Mouse (Mus musculus): ENCODE results near the gene Fstl4. TPM values are rescaled to one million over a fixed set of nuclear protein-coding genes. Genes with fewer than 3 reads are reported as not detected.

Gene Fstl4
- polyA plus RNA-seq, 1 experiment from 2014 or later, result not detected

GRCm38 (mm10) chr11:53028421-53029168, 264.2 kb downstream of the Fstl4 start:
- TF ChIP-seq EP300 (IDR thresholded peaks at IDR 0.05; ENCODE audit: low read depth) (no peak), CTCF (IDR thresholded peaks at IDR 0.05; ENCODE audit: low read depth) (no peak)
- ATAC-seq, result no peak
- H3K27ac ChIP-seq (ENCODE audit: low read depth), result no peak overlapping the region
- H3K4me2 ChIP-seq (ENCODE audit: low read depth, low read length), result no peak overlapping the region
- no peak overlapping the region for H3K4me3 ChIP-seq (ENCODE audit: low read depth, low read length)
- no peak for DNase-seq
- no peaks in the 10 kb centered on the region for H3K4me1 ChIP-seq (ENCODE audit: insufficient read depth)
- no peaks in the 10 kb centered on the region for H3K36me3 ChIP-seq (replicated peaks; ENCODE audit: insufficient read depth, low read length)
- no peaks in the 10 kb centered on the region for H3K9me3 ChIP-seq (ENCODE audit: low read length)
- no peak overlapping the region for H3K9ac ChIP-seq (replicated peaks)
- no peaks in the 10 kb centered on the region for H3K27me3 ChIP-seq (ENCODE audit: insufficient read depth, low read length)
- 67% methylated on average over 7 of the region's 7 CpGs for WGBS (ENCODE audit: insufficient replicate concordance)

GRCm38 (mm10) chr11:53031777-53032176, 267.3 kb downstream of the Fstl4 start:
- H3K27ac ChIP-seq (ENCODE audit: low read depth), result no peak overlapping the region
- H3K4me2 ChIP-seq (ENCODE audit: low read depth, low read length), result no peak overlapping the region
- H3K9me3 ChIP-seq (ENCODE audit: low read length), result no peaks in the 10 kb centered on the region
- no peaks in the 10 kb centered on the region for H3K36me3 ChIP-seq (replicated peaks; ENCODE audit: insufficient read depth, low read length)
- ATAC-seq (no peak), DNase-seq (no peak)
- H3K4me1 ChIP-seq (ENCODE audit: insufficient read depth), result no peaks in the 10 kb centered on the region
- H3K27me3 ChIP-seq (ENCODE audit: insufficient read depth, low read length), result no peaks in the 10 kb centered on the region
- 79% methylated on average over 4 of the region's 4 CpGs for WGBS (ENCODE audit: insufficient replicate concordance)
- H3K4me3 ChIP-seq (ENCODE audit: low read depth, low read length), result no peak overlapping the region
- H3K9ac ChIP-seq (replicated peaks), result no peak overlapping the region
- TF ChIP-seq CTCF (IDR thresholded peaks at IDR 0.05; ENCODE audit: low read depth) (no peak), EP300 (IDR thresholded peaks at IDR 0.05; ENCODE audit: low read depth) (no peak)

GRCm38 (mm10) chr11:53032336-53032735, 267.9 kb downstream of the Fstl4 start:
- Histone ChIP-seq H3K4me1 (ENCODE audit: insufficient read depth) (no peaks in the 10 kb centered on the region), H3K4me3 (ENCODE audit: low read depth, low read length) (no peak overlapping the region), H3K4me2 (ENCODE audit: low read depth, low read length) (no peak overlapping the region), H3K27me3 (ENCODE audit: insufficient read depth, low read length) (no peaks in the 10 kb centered on the region), H3K27ac (ENCODE audit: low read depth) (no peak overlapping the region), H3K36me3 (replicated peaks; ENCODE audit: insufficient read depth, low read length) (no peaks in the 10 kb centered on the region), H3K9ac (replicated peaks) (no peak overlapping the region), H3K9me3 (ENCODE audit: low read length) (no peaks in the 10 kb centered on the region)
- no peak for ATAC-seq
- 24% methylated on average over 4 of the region's 4 CpGs for WGBS (ENCODE audit: insufficient replicate concordance)
- peak; percentile 89 for TF ChIP-seq CTCF (IDR thresholded peaks at IDR 0.05; ENCODE audit: low read depth)
- no peak for TF ChIP-seq EP300 (IDR thresholded peaks at IDR 0.05; ENCODE audit: low read depth)
- DNase-seq, result peak; percentile 84

GRCm38 (mm10) chr11:53035414-53035813, 271.0 kb downstream of the Fstl4 start:
- Histone ChIP-seq H3K9ac (replicated peaks) (no peak overlapping the region), H3K4me3 (ENCODE audit: low read depth, low read length) (no peak overlapping the region), H3K36me3 (replicated peaks; ENCODE audit: insufficient read depth, low read length) (no peaks in the 10 kb centered on the region), H3K9me3 (ENCODE audit: low read length) (no peaks in the 10 kb centered on the region), H3K27me3 (ENCODE audit: insufficient read depth, low read length) (no peaks in the 10 kb centered on the region), H3K4me1 (ENCODE audit: insufficient read depth) (no peaks in the 10 kb centered on the region), H3K4me2 (ENCODE audit: low read depth, low read length) (no peak overlapping the region), H3K27ac (ENCODE audit: low read depth) (no peak overlapping the region)
- DNase-seq (no peak), ATAC-seq (no peak)
- TF ChIP-seq EP300 (IDR thresholded peaks at IDR 0.05; ENCODE audit: low read depth) (no peak), CTCF (IDR thresholded peaks at IDR 0.05; ENCODE audit: low read depth) (no peak)
- 80% methylated on average over 7 of the region's 7 CpGs for WGBS (ENCODE audit: insufficient replicate concordance)

- 0 out of 2 replicates have a peak, but pooled peaks cover 2% of the 10 kb centered on the region for H3K4me1 ChIP-seq (ENCODE audit: insufficient read depth)
- H3K9ac ChIP-seq (replicated peaks), result no peak overlapping the region
- H3K27me3 ChIP-seq (ENCODE audit: insufficient read depth, low read length), result no peaks in the 10 kb centered on the region
- TF ChIP-seq EP300 (IDR thresholded peaks at IDR 0.05; ENCODE audit: low read depth) (no peak), CTCF (IDR thresholded peaks at IDR 0.05; ENCODE audit: low read depth) (no peak)
- no peak for ATAC-seq
- no peaks in the 10 kb centered on the region for H3K9me3 ChIP-seq (ENCODE audit: low read length)
- H3K36me3 ChIP-seq (replicated peaks; ENCODE audit: insufficient read depth, low read length), result no peaks in the 10 kb centered on the region
- H3K4me2 ChIP-seq (ENCODE audit: low read depth, low read length), result no peak overlapping the region
- no peak overlapping the region for H3K4me3 ChIP-seq (ENCODE audit: low read depth, low read length)
- WGBS (ENCODE audit: insufficient replicate concordance), result 54% methylated on average over 6 of the region's 6 CpGs
- no peak for DNase-seq
- H3K27ac ChIP-seq (ENCODE audit: low read depth), result no peak overlapping the region
These were observed 282.4 kb downstream of the Fstl4 start for GRCm38 (mm10) chr11:53046850-53047249.

- H3K9ac ChIP-seq (replicated peaks), result no peak overlapping the region
- H3K4me1 ChIP-seq (ENCODE audit: insufficient read depth), result 0 out of 2 replicates have a peak, but pooled peaks cover 2% of the 10 kb centered on the region
- H3K27me3 ChIP-seq (ENCODE audit: insufficient read depth, low read length), result no peaks in the 10 kb centered on the region
- WGBS (ENCODE audit: insufficient replicate concordance), result 30% methylated on average over 5 of the region's 5 CpGs
- no peak overlapping the region for H3K4me3 ChIP-seq (ENCODE audit: low read depth, low read length)
- DNase-seq (no peak), ATAC-seq (no peak; the same call in 1 of the 2 replicates)
- no peaks in the 10 kb centered on the region for H3K9me3 ChIP-seq (ENCODE audit: low read length)
- no peaks in the 10 kb centered on the region for H3K36me3 ChIP-seq (replicated peaks; ENCODE audit: insufficient read depth, low read length)
- no peak overlapping the region for H3K27ac ChIP-seq (ENCODE audit: low read depth)
- no peak for TF ChIP-seq CTCF (IDR thresholded peaks at IDR 0.05; ENCODE audit: low read depth)
- no peak for TF ChIP-seq EP300 (IDR thresholded peaks at IDR 0.05; ENCODE audit: low read depth)
- no peak overlapping the region for H3K4me2 ChIP-seq (ENCODE audit: low read depth, low read length)
These were observed 289.7 kb downstream of the Fstl4 start for GRCm38 (mm10) chr11:53054151-53054550.

Data from liver, postnatal 0 days (tissue).